Mouse (Mus musculus) hindbrain, embryonic 11.5 days (tissue): ENCODE measurements around the gene Eif5a. TPM values are rescaled to one million over a fixed set of nuclear protein-coding genes. Genes with fewer than 3 reads are reported as not detected.
A peak's percentile ranks its signal among the peaks of the same experiment; 100 is the strongest.
"Not testable (repeated sequence)": the region's sequence is repeated elsewhere in the genome, so short reads cannot be mapped to it uniquely, and the experiment has no call there.

Source experiments
- ATAC-seq: fragments of 200-750 bp; cut with Nextera tagmentation; 2 replicates; pipeline ENCODE4 v1.8.0; 2017; ENCODE audit warnings: mild to moderate bottlenecking, moderate TSS enrichment, moderate library complexity; ENCODE audit not compliant: low FRiP score
- DNase-seq: peaks from one replicate; pipeline ENCODE4 v3.0.0-alpha.2; 2015; ENCODE audit warnings: low spot score
- H3K27ac ChIP-seq: fragments of 300-500 bp; sonication (generic); 2 replicates; pipeline ENCODE4 v1.5.1; 2014; ENCODE audit warnings: mild to moderate bottlenecking, low read depth, low read length
- H3K27me3 ChIP-seq: fragments of 300-500 bp; sonication (generic); 2 replicates; pipeline ENCODE4 v1.6.1; 2014; ENCODE audit warnings: mild to moderate bottlenecking, low read length, moderate library complexity, mixed read lengths; ENCODE audit not compliant: control insufficient read depth, insufficient read depth
- H3K36me3 ChIP-seq: fragments of 300-500 bp; sonication (generic); 2 replicates; pipeline ENCODE4 v1.6.1; 2014; ENCODE audit warnings: mild to moderate bottlenecking, low read length, moderate library complexity, mixed read lengths; ENCODE audit not compliant: control insufficient read depth, insufficient read depth
- H3K4me1 ChIP-seq: fragments of 300-500 bp; sonication (generic); replicated peaks from 2 replicates; pipeline ENCODE4 v1.6.1; 2014; ENCODE audit warnings: low read length, mixed read lengths; ENCODE audit not compliant: control insufficient read depth, insufficient read depth
- H3K4me2 ChIP-seq: fragments of 300-500 bp; sonication (generic); replicated peaks from 2 replicates; pipeline ENCODE4 v1.6.1; 2014; ENCODE audit warnings: mild to moderate bottlenecking, low read depth, low read length
- H3K4me3 ChIP-seq: fragments of 300-500 bp; sonication (generic); 2 replicates; pipeline ENCODE4 v1.5.1; 2014; ENCODE audit warnings: low read depth, low read length
- H3K9ac ChIP-seq: fragments of 300-500 bp; sonication (generic); 2 replicates; pipeline ENCODE4 v1.6.1; 2014; ENCODE audit warnings: low read depth, low read length
- H3K9me3 ChIP-seq: fragments of 300-500 bp; sonication (generic); 2 replicates; pipeline ENCODE4 v1.6.1; 2016; ENCODE audit warnings: low read length; ENCODE audit not compliant: control insufficient read depth
- WGBS: fragments of 180-500 bp; shearing (Covaris S2); extraction: QIAGEN DNeasy Blood & Tissue Kit; methylation state at CpG from one replicate; pipeline ENCODE4 v1.1.7; 2014; 5-methylcytosine and 5-hydroxymethylcytosine counted together
- polyA plus RNA-seq: library from polyadenylated mRNA; unstranded; fragments of >200 nt; fragmentation: Nextera tagmentation; extraction: Ambion mirVana; gene quantifications from 2 replicates; pipeline ENCODE4 v1.2.1, GENCODE M21; 2014

Gene Eif5a
- polyA plus RNA-seq, 1 experiment from 2014 or later, result 1,842 TPM

DNA sequence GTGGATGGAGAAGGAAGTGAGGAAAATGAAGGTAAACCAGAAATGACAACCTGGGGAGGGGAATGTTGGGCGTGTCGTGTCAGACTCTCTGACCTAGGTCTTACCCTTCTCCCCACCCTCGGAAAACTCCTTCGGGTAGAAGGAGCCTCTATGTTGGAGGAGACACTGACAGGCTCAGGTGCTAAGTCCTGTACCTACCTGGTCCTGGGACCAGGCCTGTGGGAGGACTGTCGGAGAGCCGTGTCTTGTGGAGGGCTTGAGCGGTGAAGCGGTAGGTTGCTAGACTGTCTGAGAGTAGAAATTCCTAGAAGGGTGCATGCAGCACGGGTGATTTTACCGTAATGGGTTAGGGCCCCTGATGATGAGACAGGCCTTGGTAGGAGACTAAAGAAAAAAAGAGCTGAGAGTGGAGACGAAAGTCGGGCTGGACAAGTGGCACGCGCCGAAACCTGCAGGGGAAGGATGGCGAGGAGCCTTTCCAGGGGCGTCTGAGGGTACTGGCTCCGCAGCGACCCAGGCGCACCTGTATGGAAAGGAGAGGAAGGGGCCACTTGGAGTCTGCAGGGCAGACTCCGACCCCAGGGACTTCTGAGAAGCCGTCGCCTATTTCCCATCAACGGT, 43.0 kb upstream of the Eif5a start, which contains the start of gene Cldn7:
Cldn7 (plus strand) TSS at position 130 of the 621 bp plus-strand sequence.
- Histone ChIP-seq H3K4me2 (no peak within 1 kb of the TSS), H3K4me3 (peak within 1 kb of the TSS; percentile 19; the same call in 1 of the 2 replicates), H3K9ac (no peak within 1 kb of the TSS), H3K9me3 (no peaks in the 10 kb centered on the region), H3K27me3 (peaks cover 57% of the 10 kb centered on the region), H3K27ac (no peak within 1 kb of the TSS), H3K36me3 (no peaks in the 10 kb centered on the region), H3K4me1 (peaks cover 2% of the 10 kb centered on the region; the same call in 1 of the 2 replicates)
- 12% methylated on average over 24 of the region's 24 CpGs for WGBS
- ATAC-seq (no peak), DNase-seq (peak; percentile 33)

GRCm38 (mm10) chr11:69961841-69962240, 40.1 kb upstream of the Eif5a start:
- Histone ChIP-seq H3K9me3 (no peaks in the 10 kb centered on the region), H3K27ac (no peak overlapping the region), H3K4me1 (peaks cover 2% of the 10 kb centered on the region; the same call in 1 of the 2 replicates), H3K9ac (no peak overlapping the region), H3K27me3 (peaks cover 46% of the 10 kb centered on the region), H3K4me2 (no peak overlapping the region), H3K4me3 (no peak overlapping the region), H3K36me3 (no peaks in the 10 kb centered on the region)
- DNase-seq (no peak), ATAC-seq (no peak)
- WGBS, result 55% methylated on average over 5 of the region's 5 CpGs

DNA sequence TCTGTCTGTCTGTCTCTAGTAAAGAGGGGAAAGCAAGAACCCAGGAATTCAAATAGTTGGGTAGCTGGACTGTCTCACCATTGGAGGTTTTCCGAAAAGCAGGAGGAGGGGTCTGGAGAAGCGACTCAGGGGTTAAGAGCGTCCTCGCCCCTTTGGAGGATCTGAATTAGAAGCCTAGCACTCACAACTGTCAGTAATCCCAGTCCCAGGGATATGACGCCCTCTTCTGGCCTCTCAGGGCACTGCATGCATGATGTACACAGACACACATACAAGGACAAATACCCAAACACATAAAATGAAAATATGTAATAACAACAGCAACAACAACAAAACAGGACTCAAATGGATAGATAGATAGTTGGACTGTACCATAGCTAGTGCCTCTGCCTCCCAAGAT, 38.9 kb upstream of the Eif5a start:
- peaks cover 34% of the 10 kb centered on the region for H3K27me3 ChIP-seq
- H3K9me3 ChIP-seq, result no peaks in the 10 kb centered on the region
- 29% methylated on average over 5 of the region's 5 CpGs for WGBS
- no peaks in the 10 kb centered on the region; the same call in 1 of the 2 replicates for H3K4me1 ChIP-seq
- no peak overlapping the region for H3K27ac ChIP-seq
- no peak for ATAC-seq
- H3K4me2 ChIP-seq, result no peak overlapping the region
- H3K4me3 ChIP-seq, result no peak overlapping the region
- peak; percentile 24 for DNase-seq
- no peak overlapping the region for H3K9ac ChIP-seq
- H3K36me3 ChIP-seq, result no peaks in the 10 kb centered on the region

DNA sequence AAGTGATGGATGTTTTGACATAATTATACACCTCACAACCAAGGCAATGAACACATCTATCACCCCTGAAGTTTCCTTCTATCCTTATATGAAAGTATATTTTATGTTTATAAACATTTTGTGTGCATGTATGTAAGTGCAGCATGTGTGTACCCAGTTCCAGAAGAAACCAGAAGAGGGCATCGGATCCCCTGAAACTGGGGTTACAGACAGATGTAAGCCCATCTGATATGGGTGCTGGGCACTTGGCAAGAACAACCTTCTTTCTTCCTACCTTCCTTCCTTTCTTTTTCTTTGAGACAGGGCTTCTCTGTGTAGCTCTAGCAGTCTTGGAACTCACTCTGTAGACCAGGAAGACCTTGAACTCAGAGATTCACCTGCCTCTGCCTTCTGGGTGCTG, 34.5 kb upstream of the Eif5a start:
- Histone ChIP-seq H3K4me3 (no peak overlapping the region), H3K9me3 (no peaks in the 10 kb centered on the region), H3K27me3 (no peaks in the 10 kb centered on the region), H3K9ac (no peak overlapping the region), H3K4me1 (no peaks in the 10 kb centered on the region), H3K36me3 (no peaks in the 10 kb centered on the region), H3K27ac (no peak overlapping the region), H3K4me2 (no peak overlapping the region)
- 76% methylated on average over 1 of the region's 1 CpGs for WGBS
- DNase-seq (no peak), ATAC-seq (no peak)

- H3K4me1 ChIP-seq, H3K9me3 ChIP-seq, H3K9ac ChIP-seq, H3K4me3 ChIP-seq, H3K4me2 ChIP-seq, ATAC-seq, H3K27me3 ChIP-seq, H3K27ac ChIP-seq, H3K36me3 ChIP-seq, DNase-seq: not testable (repeated sequence)
- 80% methylated on average over 4 of the region's 4 CpGs for WGBS
Observed at GRCm38 (mm10) chr11:69955618-69956017, 33.9 kb upstream of the Eif5a start.

DNA sequence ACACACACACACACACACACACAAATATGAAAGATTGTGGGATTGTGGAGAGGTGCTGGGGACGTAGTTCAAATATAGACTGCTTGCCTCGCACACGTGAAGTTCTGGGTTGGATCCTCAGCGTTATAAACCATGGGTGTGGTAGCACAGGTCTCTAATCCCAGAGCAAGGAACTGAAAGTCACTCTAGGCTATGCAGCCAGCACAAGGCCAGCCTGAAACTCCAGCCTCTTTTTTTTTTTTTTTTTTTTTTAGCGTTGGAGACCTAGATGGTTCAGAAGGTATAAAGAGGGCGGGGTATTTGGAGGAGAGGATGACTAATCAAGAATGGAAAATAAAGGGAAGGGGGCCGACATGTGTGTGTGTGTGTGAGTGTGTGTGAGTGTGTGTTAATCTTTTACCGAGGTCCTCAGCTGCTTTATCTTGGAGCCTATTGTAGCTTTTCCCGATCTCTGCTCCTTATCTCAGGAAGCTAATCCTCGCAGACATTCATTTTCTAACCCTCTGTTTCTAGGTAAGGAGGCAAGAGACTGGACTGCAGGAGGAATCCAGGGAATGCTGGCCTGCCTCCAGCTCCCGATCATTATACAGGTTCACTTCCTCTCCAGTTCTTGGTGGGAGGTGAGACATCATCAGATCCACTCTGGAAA, 31.6 kb upstream of the Eif5a start:
- H3K27me3 ChIP-seq, result no peaks in the 10 kb centered on the region
- no peak overlapping the region for H3K27ac ChIP-seq
- H3K36me3 ChIP-seq, result no peaks in the 10 kb centered on the region
- H3K4me1 ChIP-seq, result peaks cover 3% of the 10 kb centered on the region; the same call in 1 of the 2 replicates
- no peak overlapping the region for H3K4me3 ChIP-seq
- no peak overlapping the region for H3K9ac ChIP-seq
- WGBS, result 75% methylated on average over 11 of the region's 11 CpGs
- DNase-seq (no peak), ATAC-seq (no peak)
- no peak overlapping the region for H3K4me2 ChIP-seq
- H3K9me3 ChIP-seq, result no peaks in the 10 kb centered on the region

GRCm38 (mm10) chr11:69952274-69952673, 30.5 kb upstream of the Eif5a start:
- ATAC-seq (no peak), DNase-seq (no peak)
- no peaks in the 10 kb centered on the region for H3K27me3 ChIP-seq
- H3K4me2 ChIP-seq, result no peak overlapping the region
- 55% methylated on average over 1 of the region's 1 CpGs for WGBS
- H3K4me3 ChIP-seq, result no peak overlapping the region
- no peak overlapping the region for H3K9ac ChIP-seq
- no peaks in the 10 kb centered on the region for H3K9me3 ChIP-seq
- H3K4me1 ChIP-seq, result peaks cover 6% of the 10 kb centered on the region; the same call in 1 of the 2 replicates
- H3K27ac ChIP-seq, result no peak overlapping the region
- no peaks in the 10 kb centered on the region for H3K36me3 ChIP-seq

- no peaks in the 10 kb centered on the region for H3K27me3 ChIP-seq
- peaks cover 6% of the 10 kb centered on the region; the same call in 1 of the 2 replicates for H3K4me1 ChIP-seq
- no peak overlapping the region for H3K4me3 ChIP-seq
- ATAC-seq (no peak), DNase-seq (peak; percentile 42)
- no peaks in the 10 kb centered on the region for H3K9me3 ChIP-seq
- no peak overlapping the region for H3K4me2 ChIP-seq
- H3K27ac ChIP-seq, result no peak overlapping the region
- H3K9ac ChIP-seq, result no peak overlapping the region
- 46% methylated on average over 4 of the region's 4 CpGs for WGBS
- H3K36me3 ChIP-seq, result no peaks in the 10 kb centered on the region
Observed at GRCm38 (mm10) chr11:69950807-69951459, 29.2 kb upstream of the Eif5a start.
